Comparison of ENCODE assay signal across 8 mouse cellular contexts in genomic region chr17:46854640-46855110, GRCm38 (mm10). TPM values are rescaled to one million over a fixed set of nuclear protein-coding genes. Genes with fewer than 3 reads are reported as not detected.
A peak's percentile ranks its signal among the peaks of the same experiment; 100 is the strongest.
DNase-seq lines count a peak whose midpoint lies in the region; ATAC-seq and TF ChIP-seq lines count a peak whose summit lies in the region.

No protein-coding gene starts in this region.

- H3K4me1 ChIP-seq in kidney, adult 2 months (ENCODE audit: control insufficient read depth, insufficient read depth, low read length), result peaks cover 27% of the 10 kb centered on the region
- H3K4me1 ChIP-seq in liver, embryonic 11.5 days (replicated peaks; ENCODE audit: control insufficient read depth, insufficient read depth, low read length), result peaks cover 23% of the 10 kb centered on the region

- no peaks in the 10 kb centered on the region for H3K36me3 ChIP-seq in kidney, adult 2 months (ENCODE audit: control insufficient read depth, insufficient read depth, low read length)
- no peaks in the 10 kb centered on the region for H3K36me3 ChIP-seq in liver, embryonic 11.5 days (ENCODE audit: control insufficient read depth, insufficient read depth, low read length)

- intact Hi-C loops in heart, postnatal 10 days (cut with DNase I), result no loop called here

- TF ChIP-seq POLR2A in kidney, adult 2 months (IDR thresholded peaks at IDR 0.05; ENCODE audit: low read depth, low read length), result no peak

- 38% methylated on average over 8 of the region's 8 CpGs for WGBS in kidney, adult 2 months
- 52% methylated on average over 8 of the region's 8 CpGs for WGBS in liver, embryonic 11.5 days

- TF ChIP-seq CTCF in kidney, adult 2 months (conservative IDR thresholded peaks at IDR 0.05; ENCODE audit: insufficient read depth, insufficient read length, low read depth, low read length), result no peak

- H3K27ac ChIP-seq in kidney, adult 2 months (ENCODE audit: insufficient read depth, low read depth, low read length), result peak overlapping the region; percentile 94
- H3K27ac ChIP-seq in liver, embryonic 11.5 days (ENCODE audit: low read depth, low read length), result no peak overlapping the region

- ATAC-seq in liver, embryonic 11.5 days (replicated peaks; ENCODE audit: low FRiP score), result no peak
- ATAC-seq in CD4-positive, CD25-positive, alpha-beta regulatory T cell, adult 4 months, result no peak

- no peaks in the 10 kb centered on the region for H3K9me3 ChIP-seq in liver, embryonic 11.5 days (ENCODE audit: control insufficient read depth, low read length)

- no peak overlapping the region for H3K4me3 ChIP-seq in kidney, adult 2 months (ENCODE audit: insufficient read depth, low read depth, low read length)
- no peak overlapping the region for H3K4me3 ChIP-seq in liver, embryonic 11.5 days (ENCODE audit: low read depth, low read length)

- no peaks in the 10 kb centered on the region for H3K27me3 ChIP-seq in kidney, adult 2 months (replicated peaks; ENCODE audit: control insufficient read depth, insufficient read depth, low read length)
- no peaks in the 10 kb centered on the region for H3K27me3 ChIP-seq in liver, embryonic 11.5 days (replicated peaks; ENCODE audit: control insufficient read depth, insufficient read depth, low read length)

- no peak for DNase-seq in kidney, adult 2 months
- DNase-seq in kidney, postnatal 14 days, result no peak
- DNase-seq in adrenal gland, postnatal 10 days, result peak; percentile 59
- DNase-seq in heart, postnatal 10 days, result peak; percentile 42 to 48
- DNase-seq in liver, embryonic 11.5 days (ENCODE audit: low spot score), result no peak
- no peak for DNase-seq in c-Kit-positive CD71-positive TER-119-positive erythroid progenitor cells, embryonic 14.5 days (ENCODE audit: low spot score)
- no peak for DNase-seq in gastrocnemius, adult 8-10 months (ENCODE audit: low spot score in 2 of 2)

- peak overlapping the region; percentile 72 for H3K4me2 ChIP-seq in liver, embryonic 11.5 days

- H3K9ac ChIP-seq in liver, embryonic 11.5 days (ENCODE audit: low read depth, low read length), result peak overlapping the region; percentile 12

RNA-seq across cellular contexts. Expression of gene Bicral, which starts 3.6 kb away (rescaled TPM):
- 11.4 and 11.8 TPM in 2 replicates for polyA plus RNA-seq in kidney, adult 2 months (2012; rRNA removed)
- 10 to 100 TPM; 15.2 to 19.0 TPM for total RNA-seq in adrenal gland, postnatal 10 days (2021)
- 10 to 100 TPM; 12.7 to 15.4 TPM for total RNA-seq in heart, postnatal 10 days (2021)
- polyA plus RNA-seq in liver, embryonic 11.5 days (2014; fragmentation: Nextera tagmentation; extraction: Ambion mirVana), result 6.3 and 7.4 TPM in 2 replicates
- total RNA-seq in gastrocnemius, adult 8-10 months (2022), result 10 to 100 TPM; 11.2 to 15.0 (median 12.5) TPM
- 10 to 100 TPM; 10.8 to 11.9 TPM for polyA plus RNA-seq in CD4-positive, CD25-positive, alpha-beta regulatory T cell, adult 4 months (2017; shearing (Covaris generic))

RNA-seq across cellular contexts. Expression of gene Tbcc, which starts 35.8 kb away (rescaled TPM):
- polyA plus RNA-seq in kidney, adult 2 months (2012; rRNA removed), result 17.2 and 19.6 TPM in 2 replicates
- total RNA-seq in adrenal gland, postnatal 10 days (2021), result 10 to 100 TPM; 21.6 to 23.3 TPM
- total RNA-seq in heart, postnatal 10 days (2021), result 10 to 100 TPM; 21.1 to 24.0 TPM
- polyA plus RNA-seq in liver, embryonic 11.5 days (2014; fragmentation: Nextera tagmentation; extraction: Ambion mirVana), result 43.5 and 43.7 TPM in 2 replicates
- total RNA-seq in gastrocnemius, adult 8-10 months (2022), result 1 to 10 TPM; 7.4 to 9.4 (median 7.9) TPM
- polyA plus RNA-seq in CD4-positive, CD25-positive, alpha-beta regulatory T cell, adult 4 months (2017; shearing (Covaris generic)), result 1 to 10 TPM; 8.4 to 9.1 TPM

RNA-seq across cellular contexts. Expression of gene Prph2, which starts 55.6 kb away (rescaled TPM):
- polyA plus RNA-seq in kidney, adult 2 months (2012; rRNA removed), result not detected in 2 replicates
- total RNA-seq in adrenal gland, postnatal 10 days (2021), result not detected
- not detected for total RNA-seq in heart, postnatal 10 days (2021)
- polyA plus RNA-seq in liver, embryonic 11.5 days (2014; fragmentation: Nextera tagmentation; extraction: Ambion mirVana), result not detected in 2 replicates
- not detected for total RNA-seq in gastrocnemius, adult 8-10 months (2022)
- polyA plus RNA-seq in CD4-positive, CD25-positive, alpha-beta regulatory T cell, adult 4 months (2017; shearing (Covaris generic)), result not detected

Comparison
In these comparisons a context has a peak if more than half of its experiments do, and no peak if none do; other contexts are left out.
1. DNase-seq: peak in adrenal gland, postnatal 10 days (single experiment) and heart, postnatal 10 days (2 of 2); none in kidney, adult 2 months (single experiment), kidney, postnatal 14 days (single experiment), liver, embryonic 11.5 days (single experiment), c-Kit-positive CD71-positive TER-119-positive erythroid progenitor cells, embryonic 14.5 days (single experiment) and gastrocnemius, adult 8-10 months (0 of 2).